Mouse (Mus musculus): ENCODE measurements around the gene Bnip1. TPM values are rescaled to one million over a fixed set of nuclear protein-coding genes. Genes with fewer than 3 reads are reported as not detected.
A peak's percentile ranks its signal among the peaks of the same experiment; 100 is the strongest.

Bnip1 gene
- polyA plus RNA-seq, 1 experiment from 2014 or later = 53.3 TPM

GRCm38 (mm10) chr17:26835956-26836355, 55.1 kb downstream of the Bnip1 start:
- Histone ChIP-seq H3K9ac (peak overlapping the region; percentile 88), H3K9me3 (replicated peaks) (no peaks in the 10 kb centered on the region), H3K4me1 (replicated peaks) (peaks cover 18% of the 10 kb centered on the region), H3K4me2 (peak overlapping the region; percentile 64), H3K27me3 (peaks cover 51% of the 10 kb centered on the region), H3K4me3 (peak overlapping the region; percentile 73), H3K36me3 (peaks cover 14% of the 10 kb centered on the region; the same call in 1 of the 2 replicates), H3K27ac (peak overlapping the region; percentile 93)
- ATAC-seq (replicated peaks; ENCODE audit: insufficient number of reproducible peaks, insufficient read depth, low FRiP score, low read depth) = no peak
- 27% methylated on average over 8 of the region's 8 CpGs for WGBS

GRCm38 (mm10) chr17:26836377-26836776, 55.5 kb downstream of the Bnip1 start:
- H3K27ac ChIP-seq = peak overlapping the region; percentile 93
- H3K27me3 ChIP-seq = peaks cover 55% of the 10 kb centered on the region
- no peak for ATAC-seq (replicated peaks; ENCODE audit: insufficient number of reproducible peaks, insufficient read depth, low FRiP score, low read depth)
- H3K4me1 ChIP-seq (replicated peaks) = peaks cover 18% of the 10 kb centered on the region
- H3K36me3 ChIP-seq = peaks cover 12% of the 10 kb centered on the region; the same call in 1 of the 2 replicates
- no peaks in the 10 kb centered on the region for H3K9me3 ChIP-seq (replicated peaks)
- 20% methylated on average over 5 of the region's 5 CpGs for WGBS
- H3K9ac ChIP-seq = peak overlapping the region; percentile 88
- peak overlapping the region; percentile 73 for H3K4me3 ChIP-seq
- peak overlapping the region; percentile 64 for H3K4me2 ChIP-seq

GRCm38 (mm10) chr17:26836786-26837545, 56.1 kb downstream of the Bnip1 start:
- Histone ChIP-seq H3K4me3 (peak overlapping the region; percentile 73), H3K9me3 (replicated peaks) (no peaks in the 10 kb centered on the region), H3K4me1 (replicated peaks) (peaks cover 18% of the 10 kb centered on the region), H3K27ac (peak overlapping the region; percentile 93), H3K9ac (peak overlapping the region; percentile 88), H3K27me3 (peaks cover 58% of the 10 kb centered on the region), H3K36me3 (peaks cover 12% of the 10 kb centered on the region; the same call in 1 of the 2 replicates), H3K4me2 (peak overlapping the region; percentile 64)
- WGBS = 8% methylated on average over 19 of the region's 19 CpGs
- ATAC-seq (replicated peaks; ENCODE audit: insufficient number of reproducible peaks, insufficient read depth, low FRiP score, low read depth) = no peak

GRCm38 (mm10) chr17:26837546-26837985, 56.7 kb downstream of the Bnip1 start:
- Histone ChIP-seq H3K27ac (peak overlapping the region; percentile 93), H3K9ac (peak overlapping the region; percentile 88)

GRCm38 (mm10) chr17:26838191-26838910, 57.5 kb downstream of the Bnip1 start:
- peak overlapping the region; percentile 88 for H3K9ac ChIP-seq
- WGBS = 5% methylated on average over 37 of the region's 37 CpGs

More at GRCm38 (mm10) chr17:26837546-26837985, 56.7 kb downstream of the Bnip1 start:
- WGBS = 10% methylated on average over 7 of the region's 7 CpGs
- Histone ChIP-seq H3K4me3 (peak overlapping the region; percentile 73), H3K4me2 (peak overlapping the region; percentile 64), H3K9me3 (replicated peaks) (no peaks in the 10 kb centered on the region), H3K36me3 (peaks cover 12% of the 10 kb centered on the region; the same call in 1 of the 2 replicates), H3K27me3 (peaks cover 63% of the 10 kb centered on the region), H3K4me1 (replicated peaks) (peaks cover 18% of the 10 kb centered on the region)
- no peak for ATAC-seq (replicated peaks; ENCODE audit: insufficient number of reproducible peaks, insufficient read depth, low FRiP score, low read depth)

GRCm38 (mm10) chr17:26838911-26839717, 58.2 kb downstream of the Bnip1 start:
- no peaks in the 10 kb centered on the region for H3K9me3 ChIP-seq (replicated peaks)
- H3K27me3 ChIP-seq = peaks cover 71% of the 10 kb centered on the region
- H3K4me2 ChIP-seq = peak overlapping the region; percentile 64
- H3K4me1 ChIP-seq (replicated peaks) = peaks cover 22% of the 10 kb centered on the region
- peaks cover 2% of the 10 kb centered on the region; the same call in 1 of the 2 replicates for H3K36me3 ChIP-seq
- peak overlapping the region; percentile 93 for H3K27ac ChIP-seq
- peak overlapping the region; percentile 88 for H3K9ac ChIP-seq
- ATAC-seq (replicated peaks; ENCODE audit: insufficient number of reproducible peaks, insufficient read depth, low FRiP score, low read depth) = no peak
- H3K4me3 ChIP-seq = peak overlapping the region; percentile 73
- 1% methylated on average over 87 of the region's 87 CpGs for WGBS

More at GRCm38 (mm10) chr17:26838191-26838910, 57.5 kb downstream of the Bnip1 start:
- Histone ChIP-seq H3K27me3 (peaks cover 69% of the 10 kb centered on the region), H3K4me1 (replicated peaks) (peaks cover 22% of the 10 kb centered on the region), H3K9me3 (replicated peaks) (no peaks in the 10 kb centered on the region), H3K4me3 (peak overlapping the region; percentile 73), H3K36me3 (peaks cover 9% of the 10 kb centered on the region; the same call in 1 of the 2 replicates), H3K4me2 (peak overlapping the region; percentile 64), H3K27ac (peak overlapping the region; percentile 93)
- ATAC-seq (replicated peaks; ENCODE audit: insufficient number of reproducible peaks, insufficient read depth, low FRiP score, low read depth) = no peak

- Histone ChIP-seq H3K27me3 (peaks cover 75% of the 10 kb centered on the region), H3K36me3 (no peaks in the 10 kb centered on the region), H3K4me3 (peak overlapping the region; percentile 73), H3K9me3 (replicated peaks) (no peaks in the 10 kb centered on the region), H3K4me1 (replicated peaks) (peaks cover 22% of the 10 kb centered on the region), H3K9ac (peak overlapping the region; percentile 88), H3K27ac (peak overlapping the region; percentile 93), H3K4me2 (peak overlapping the region; percentile 64)
- ATAC-seq (replicated peaks; ENCODE audit: insufficient number of reproducible peaks, insufficient read depth, low FRiP score, low read depth) = no peak
- 5% methylated on average over 26 of the region's 26 CpGs for WGBS
Measured at GRCm38 (mm10) chr17:26839718-26840438, 59.0 kb downstream of the Bnip1 start.

GRCm38 (mm10) chr17:26840439-26840780, 59.5 kb downstream of the Bnip1 start:
- H3K4me1 ChIP-seq (replicated peaks) = peaks cover 16% of the 10 kb centered on the region
- peak overlapping the region; percentile 73 for H3K4me3 ChIP-seq
- H3K36me3 ChIP-seq = no peaks in the 10 kb centered on the region
- H3K9me3 ChIP-seq (replicated peaks) = no peaks in the 10 kb centered on the region
- ATAC-seq (replicated peaks; ENCODE audit: insufficient number of reproducible peaks, insufficient read depth, low FRiP score, low read depth) = no peak
- H3K27me3 ChIP-seq = peaks cover 74% of the 10 kb centered on the region
- peak overlapping the region; percentile 64; the same call in 1 of the 2 replicates for H3K4me2 ChIP-seq
- WGBS = 19% methylated on average over 9 of the region's 9 CpGs
- H3K27ac ChIP-seq = peak overlapping the region; percentile 93
- peak overlapping the region; percentile 88 for H3K9ac ChIP-seq

- Histone ChIP-seq H3K9me3 (replicated peaks) (no peaks in the 10 kb centered on the region), H3K4me2 (peak overlapping the region; percentile 69), H3K36me3 (no peaks in the 10 kb centered on the region), H3K4me1 (replicated peaks) (peaks cover 11% of the 10 kb centered on the region), H3K9ac (peak overlapping the region; percentile 88), H3K27ac (peak overlapping the region; percentile 93), H3K4me3 (peak overlapping the region; percentile 73), H3K27me3 (peaks cover 73% of the 10 kb centered on the region)
- WGBS = 3% methylated on average over 48 of the region's 48 CpGs
- ATAC-seq (replicated peaks; ENCODE audit: insufficient number of reproducible peaks, insufficient read depth, low FRiP score, low read depth) = peak; percentile 93
Measured at GRCm38 (mm10) chr17:26840922-26841731, 60.3 kb downstream of the Bnip1 start.

- H3K4me2 ChIP-seq = peak overlapping the region; percentile 69
- peak overlapping the region; percentile 71 for H3K9ac ChIP-seq
- H3K4me1 ChIP-seq (replicated peaks) = peaks cover 10% of the 10 kb centered on the region
- H3K36me3 ChIP-seq = no peaks in the 10 kb centered on the region
- peak overlapping the region; percentile 73 for H3K4me3 ChIP-seq
- H3K27me3 ChIP-seq = peaks cover 72% of the 10 kb centered on the region
- H3K27ac ChIP-seq = peak overlapping the region; percentile 86
- ATAC-seq (replicated peaks; ENCODE audit: insufficient number of reproducible peaks, insufficient read depth, low FRiP score, low read depth) = peak; percentile 40
- 10% methylated on average over 5 of the region's 5 CpGs for WGBS
- H3K9me3 ChIP-seq (replicated peaks) = no peaks in the 10 kb centered on the region
Measured at GRCm38 (mm10) chr17:26841981-26842380, 61.1 kb downstream of the Bnip1 start.
